Mouse (Mus musculus) heart, adult 2 months (tissue): ENCODE measurements around the gene Chrna9. TPM values are rescaled to one million over a fixed set of nuclear protein-coding genes. Genes with fewer than 3 reads are reported as not detected.

Experiments
- DNase-seq, 2 experiments: peaks; one replicate each; pipeline ENCODE4 v3.0.0; 2021
- H3K27ac ChIP-seq: fragments of 200-600 bp; 2 replicates; pipeline ENCODE4 v1.8.1; 2022
- H3K27me3 ChIP-seq: fragments of 200-500 bp; 2 replicates; pipeline ENCODE4 v1.6.1; 2012; ENCODE audit warnings: mild to moderate bottlenecking, low read length, inconsistent platforms, mixed read lengths; ENCODE audit not compliant: control insufficient read depth, insufficient read depth
- H3K36me3 ChIP-seq: fragments of 200-500 bp; 2 replicates; pipeline ENCODE4 v1.6.1; 2012; ENCODE audit warnings: low read length, inconsistent platforms; ENCODE audit not compliant: control insufficient read depth, insufficient read depth
- H3K4me1 ChIP-seq: fragments of 200-500 bp; 2 replicates; pipeline ENCODE4 v1.6.1; 2011; ENCODE audit warnings: low read length; ENCODE audit not compliant: control insufficient read depth, insufficient read depth
- H3K4me3 ChIP-seq: fragments of 200-600 bp; 2 replicates; pipeline ENCODE4 v1.8.1; 2022
- H3K79me2 ChIP-seq: fragments of 200-500 bp; replicated peaks from 2 replicates; pipeline ENCODE4 v1.6.1; 2012; ENCODE audit warnings: mild to moderate bottlenecking, inconsistent platforms, low read length, moderate library complexity, mixed read lengths; ENCODE audit not compliant: control insufficient read depth, insufficient read depth
- H3K9ac ChIP-seq: fragments of 200-500 bp; 2 replicates; pipeline ENCODE4 v1.6.1; 2012; ENCODE audit warnings: low read depth, mild to moderate bottlenecking, control low read depth, inconsistent platforms, low read length, mixed read lengths
- EP300 ChIP-seq: fragments of 200-500 bp; IDR thresholded peaks from 2 replicates; pipeline ENCODE4 v1.6.1; 2011; ENCODE audit warnings: low read depth, low read length, control low read depth; ENCODE audit not compliant: insufficient read depth
- POLR2A ChIP-seq: fragments of 200-500 bp; IDR thresholded peaks from 2 replicates; pipeline ENCODE4 v1.6.1; 2011; ENCODE audit warnings: mild to moderate bottlenecking, low read depth, low read length, control low read depth; ENCODE audit not compliant: insufficient read depth
- WGBS: fragments of 180-500 bp; shearing (Covaris S2); methylation state at CpG from one replicate; pipeline ENCODE4 v1.1.7; 2018; 5-methylcytosine and 5-hydroxymethylcytosine counted together
- intact Hi-C: fragments of 180-260 bp; cut with DNase I; formaldehyde crosslinking; loops from one replicate; pipeline ENCODE4 v1.15.1; 2025
- microRNA-seq, 2 experiments: library from miRNA; unstranded; fragments of <30 nt; microRNA quantifications; one replicate each; pipeline ENCODE4 v1.2.0; 2021
- polyA plus RNA-seq: library from polyadenylated mRNA; depleted of rRNA; stranded (reverse); fragments of >200 nt; gene quantifications from 2 replicates; pipeline ENCODE4 v1.2.3, GENCODE M21; 2012; rRNA removed
- total RNA-seq, 2 experiments: library from RNA; stranded (reverse); gene quantifications; 2 replicates each; pipeline ENCODE4 v1.2.3; 2021

The Chrna9 gene
- total and polyA plus RNA-seq, 3 experiments, result 0.18 to 0.52 TPM; not detected in 1

- Histone ChIP-seq H3K4me1 (no peaks in the 10 kb centered on the region), H3K27ac (no peak overlapping the region), H3K79me2 (no peaks in the 10 kb centered on the region), H3K9ac (no peak overlapping the region), H3K27me3 (no peaks in the 10 kb centered on the region), H3K36me3 (no peaks in the 10 kb centered on the region), H3K4me3 (no peak overlapping the region)
- intact Hi-C loops, result no loop called here
- TF ChIP-seq POLR2A (no peak), EP300 (no peak)
- DNase-seq, result no peak
- 97% methylated on average over 31 of the region's 31 CpGs for WGBS
These were observed 92.1 kb downstream of the Chrna9 start for GRCm38 (mm10) chr5:66026796-66027195.

Small RNAs within 50 kb of the gene (microRNA-seq; reads per million reads assigned to microRNA genes)
- gene Gm25952, result 0 reads per million in 2 experiments

Other genes with a start within 250 kb of the Chrna9 start
- gene Pds5a, start 236.6 kb upstream of the Chrna9 start, total RNA-seq, result 10 to 100 TPM; 54.8 to 65.4 TPM
- 14.8 and 25.6 TPM in 2 replicates for gene Pds5a, start 236.6 kb upstream of the Chrna9 start, polyA plus RNA-seq
- gene N4bp2, start 171.4 kb upstream of the Chrna9 start, total RNA-seq, result 10 to 100 TPM; 11.1 TPM
- 2.4 and 4.1 TPM in 2 replicates for gene N4bp2, start 171.4 kb upstream of the Chrna9 start, polyA plus RNA-seq
- gene Rhoh, start 73.7 kb upstream of the Chrna9 start, total RNA-seq, result under 1 TPM; 0.52 to 0.55 TPM
- gene Rhoh, start 73.7 kb upstream of the Chrna9 start, polyA plus RNA-seq, result 0.56 and 0.92 TPM in 2 replicates
- not detected for gene 9130230L23Rik, start 69.4 kb downstream of the Chrna9 start, total RNA-seq
- 0.09 and 0.27 TPM in 2 replicates for gene 9130230L23Rik, start 69.4 kb downstream of the Chrna9 start, polyA plus RNA-seq
- gene Rbm47, start 238.2 kb downstream of the Chrna9 start, total RNA-seq, result 1 to 10 TPM; 1.9 to 3.5 TPM
- 1.8 and 2.2 TPM in 2 replicates for gene Rbm47, start 238.2 kb downstream of the Chrna9 start, polyA plus RNA-seq